Mouse (Mus musculus) kidney, adult 2 months (tissue): ENCODE data around the gene Sct. TPM values are rescaled to one million over a fixed set of nuclear protein-coding genes. Genes with fewer than 3 reads are reported as not detected.

Experiments used
- DNase-seq: peaks from one replicate; pipeline ENCODE4 v3.0.0; 2021
- H3K27ac ChIP-seq: fragments of 200-500 bp; 2 replicates; pipeline ENCODE4 v1.5.1; 2012; ENCODE audit warnings: low read depth, low read length, control low read depth, inconsistent platforms; ENCODE audit not compliant: insufficient read depth
- H3K27me3 ChIP-seq: fragments of 200-500 bp; replicated peaks from 2 replicates; pipeline ENCODE4 v1.6.1; 2012; ENCODE audit warnings: mild to moderate bottlenecking, moderate library complexity, low read length, inconsistent platforms; ENCODE audit not compliant: control insufficient read depth, insufficient read depth
- H3K36me3 ChIP-seq: fragments of 200-500 bp; 2 replicates; pipeline ENCODE4 v1.6.1; 2012; ENCODE audit warnings: mild to moderate bottlenecking, moderate library complexity, low read length, inconsistent platforms; ENCODE audit not compliant: control insufficient read depth, insufficient read depth
- H3K4me1 ChIP-seq: fragments of 200-500 bp; 2 replicates; pipeline ENCODE4 v1.6.1; 2011; ENCODE audit warnings: low read length; ENCODE audit not compliant: control insufficient read depth, insufficient read depth
- H3K4me3 ChIP-seq: fragments of 200-500 bp; 2 replicates; pipeline ENCODE4 v1.5.1; 2011; ENCODE audit warnings: mild to moderate bottlenecking, low read depth, low read length, control low read depth; ENCODE audit not compliant: insufficient read depth
- CTCF ChIP-seq: fragments of 200-500 bp; conservative IDR thresholded peaks from 2 replicates; pipeline ENCODE4 v1.5.1; 2011; ENCODE audit warnings: low read depth, mild to moderate bottlenecking, control low read depth, low read length, moderate library complexity, mixed read lengths; ENCODE audit not compliant: insufficient read depth, insufficient read length
- POLR2A ChIP-seq: fragments of 200-500 bp; IDR thresholded peaks from one replicate; pipeline ENCODE4 v1.6.1; 2011; ENCODE audit warnings: low read depth, low read length, control low read depth
- WGBS: fragments of 180-500 bp; shearing (Covaris S2); methylation state at CpG from one replicate; pipeline ENCODE4 v1.1.7; 2018; 5-methylcytosine and 5-hydroxymethylcytosine counted together
- polyA plus RNA-seq: library from polyadenylated mRNA; depleted of rRNA; stranded (reverse); fragments of >200 nt; gene quantifications from 2 replicates; pipeline ENCODE4 v1.2.3, GENCODE M21; 2012

Sct gene
- polyA plus RNA-seq, 1 experiment, result 2.0 TPM

- 81% methylated on average over 8 of the region's 8 CpGs for WGBS
- peak; percentile 41 for DNase-seq
- H3K27ac ChIP-seq, result no peak overlapping the region
- H3K4me3 ChIP-seq, result no peak overlapping the region
- TF ChIP-seq CTCF, result no peak
- TF ChIP-seq POLR2A, result no peak
- peaks cover 3% of the 10 kb centered on the region; the same call in 1 of the 2 replicates for H3K4me1 ChIP-seq
- H3K36me3 ChIP-seq, result no peaks in the 10 kb centered on the region
- 0 out of 2 replicates have a peak, but pooled peaks cover 2% of the 10 kb centered on the region for H3K27me3 ChIP-seq
Measured at GRCm38 (mm10) chr7:141299175-141299574, 20.2 kb upstream of the Sct start.

GRCm38 (mm10) chr7:141297926-141298650 is 19.2 kb upstream of the Sct start:
- no peak for TF ChIP-seq CTCF
- TF ChIP-seq POLR2A, result no peak
- Histone ChIP-seq H3K4me1 (peaks cover 8% of the 10 kb centered on the region), H3K4me3 (no peak overlapping the region), H3K27ac (no peak overlapping the region), H3K36me3 (no peaks in the 10 kb centered on the region), H3K27me3 (peaks cover 3% of the 10 kb centered on the region; the same call in 1 of the 2 replicates)
- 84% methylated on average over 3 of the region's 3 CpGs for WGBS
- DNase-seq, result no peak

DNA sequence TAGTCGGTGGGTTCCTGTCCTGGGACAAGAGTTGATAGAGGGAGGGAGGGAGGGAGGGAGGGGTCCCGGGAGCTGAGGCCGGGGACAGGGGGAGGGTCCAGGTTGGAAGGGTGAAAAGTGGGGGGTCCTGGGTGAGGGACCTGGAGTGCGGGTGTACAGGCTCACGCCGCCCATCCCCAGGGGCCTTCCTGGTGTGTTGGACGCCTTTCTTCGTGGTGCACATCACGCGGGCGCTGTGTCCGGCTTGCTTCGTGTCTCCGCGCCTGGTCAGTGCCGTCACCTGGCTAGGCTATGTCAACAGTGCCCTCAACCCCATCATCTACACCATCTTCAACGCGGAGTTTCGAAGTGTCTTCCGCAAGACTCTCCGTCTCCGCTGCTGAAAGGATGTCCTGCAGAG is 15.5 kb upstream of the Sct start:
- no peak for DNase-seq
- WGBS, result 10% methylated on average over 22 of the region's 22 CpGs
- H3K4me3 ChIP-seq, result 0 out of 2 replicates have a peak overlapping the region, but pooled peaks have one; percentile 3
- H3K27me3 ChIP-seq, result peaks cover 3% of the 10 kb centered on the region; the same call in 1 of the 2 replicates
- no peak for TF ChIP-seq POLR2A
- TF ChIP-seq CTCF, result no peak
- no peaks in the 10 kb centered on the region for H3K36me3 ChIP-seq
- no peak overlapping the region for H3K27ac ChIP-seq
- peaks cover 5% of the 10 kb centered on the region for H3K4me1 ChIP-seq

GRCm38 (mm10) chr7:141293852-141294471 is 15.0 kb upstream of the Sct start:
- TF ChIP-seq CTCF (peak; percentile 25; the same call in 1 of the 2 replicates), POLR2A (no peak)
- peaks cover 5% of the 10 kb centered on the region for H3K4me1 ChIP-seq
- no peak overlapping the region for H3K27ac ChIP-seq
- H3K4me3 ChIP-seq, result no peak overlapping the region; the same call in 1 of the 2 replicates
- no peaks in the 10 kb centered on the region for H3K36me3 ChIP-seq
- DNase-seq, result peak; percentile 43
- peaks cover 3% of the 10 kb centered on the region; the same call in 1 of the 2 replicates for H3K27me3 ChIP-seq
- WGBS, result under 1% methylated on average over 53 of the region's 53 CpGs

DNA sequence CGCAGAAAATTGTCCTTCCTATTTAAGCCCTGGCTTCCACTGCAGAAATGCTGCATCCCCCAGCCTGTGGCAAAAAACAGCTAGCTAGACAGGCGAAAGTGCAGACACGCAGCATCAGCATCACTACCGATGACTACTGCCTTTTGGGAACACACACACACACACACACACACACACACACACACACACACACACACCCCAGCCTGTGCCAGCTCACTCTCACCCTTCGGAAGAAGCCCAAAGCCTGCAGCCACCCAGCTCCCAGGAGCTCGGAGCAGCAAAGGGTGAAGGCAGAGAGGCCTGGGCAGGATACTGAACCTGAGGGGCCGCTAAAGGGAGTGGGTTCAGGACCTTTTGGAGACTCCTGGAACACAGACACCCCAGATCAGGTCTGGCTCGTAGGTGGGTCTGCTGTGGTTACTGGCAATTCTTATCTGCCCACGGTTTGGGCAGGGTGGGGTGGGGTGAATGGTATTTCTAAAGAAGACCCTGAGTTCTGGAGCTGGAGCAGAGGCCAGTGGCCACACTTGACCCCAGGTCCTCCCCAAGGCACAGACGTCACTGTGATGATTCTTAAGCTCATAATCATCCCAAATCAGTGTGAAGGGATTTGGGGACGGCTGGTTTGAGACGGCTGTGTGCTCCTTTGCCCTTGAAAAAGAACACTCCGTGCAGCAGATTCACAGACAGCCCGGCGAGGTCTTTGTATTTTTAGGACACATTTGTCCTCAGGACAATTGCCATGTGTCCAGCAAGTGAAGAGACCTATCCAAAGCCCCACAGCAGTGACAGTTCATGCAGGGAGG is 13.9 kb upstream of the Sct start:
- Histone ChIP-seq H3K4me1 (peaks cover 5% of the 10 kb centered on the region), H3K36me3 (no peaks in the 10 kb centered on the region), H3K4me3 (no peak overlapping the region), H3K27me3 (peaks cover 3% of the 10 kb centered on the region; the same call in 1 of the 2 replicates), H3K27ac (no peak overlapping the region)
- DNase-seq, result no peak
- 77% methylated on average over 15 of the region's 15 CpGs for WGBS
- TF ChIP-seq POLR2A (no peak), CTCF (no peak)

DNA sequence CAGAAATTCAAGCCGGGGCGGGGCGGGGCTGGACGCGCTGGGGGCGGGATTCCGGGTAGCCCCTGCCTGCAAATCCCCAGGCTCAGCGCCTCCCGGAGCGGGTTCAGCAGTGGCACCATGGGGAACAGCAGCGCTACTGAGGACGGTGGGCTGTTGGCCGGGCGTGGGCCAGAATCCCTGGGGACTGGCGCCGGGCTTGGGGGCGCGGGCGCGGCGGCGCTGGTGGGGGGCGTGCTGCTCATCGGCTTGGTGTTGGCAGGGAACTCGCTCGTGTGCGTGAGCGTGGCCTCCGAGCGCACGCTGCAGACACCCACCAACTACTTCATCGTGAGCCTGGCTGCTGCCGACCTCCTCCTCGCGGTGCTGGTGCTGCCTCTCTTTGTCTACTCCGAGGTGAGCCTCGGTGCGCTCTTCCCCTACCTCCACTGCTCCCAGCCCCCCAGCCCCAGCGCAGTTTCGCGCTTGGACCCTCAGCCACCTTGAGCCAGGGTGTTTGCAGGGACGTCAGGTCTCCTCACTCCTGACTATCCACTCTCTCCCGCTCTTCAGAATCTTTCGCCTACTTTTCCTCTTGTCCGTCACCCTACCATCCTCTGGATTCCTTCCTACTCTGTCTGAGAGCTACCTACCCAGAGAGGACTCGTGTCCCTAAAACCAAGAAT is 13.1 kb upstream of the Sct start, which contains the start of gene Drd4:
Gene Drd4, plus strand, starts transcription at position 86 of the 662 bp plus-strand sequence.
- no peak for DNase-seq
- Histone ChIP-seq H3K27ac (no peak within 1 kb of the TSS), H3K4me1 (peaks cover 5% of the 10 kb centered on the region), H3K36me3 (no peaks in the 10 kb centered on the region), H3K27me3 (peaks cover 3% of the 10 kb centered on the region; the same call in 1 of the 2 replicates), H3K4me3 (no peak within 1 kb of the TSS)
- TF ChIP-seq POLR2A (no peak), CTCF (no peak)
- WGBS, result 12% methylated on average over 46 of the region's 46 CpGs

DNA sequence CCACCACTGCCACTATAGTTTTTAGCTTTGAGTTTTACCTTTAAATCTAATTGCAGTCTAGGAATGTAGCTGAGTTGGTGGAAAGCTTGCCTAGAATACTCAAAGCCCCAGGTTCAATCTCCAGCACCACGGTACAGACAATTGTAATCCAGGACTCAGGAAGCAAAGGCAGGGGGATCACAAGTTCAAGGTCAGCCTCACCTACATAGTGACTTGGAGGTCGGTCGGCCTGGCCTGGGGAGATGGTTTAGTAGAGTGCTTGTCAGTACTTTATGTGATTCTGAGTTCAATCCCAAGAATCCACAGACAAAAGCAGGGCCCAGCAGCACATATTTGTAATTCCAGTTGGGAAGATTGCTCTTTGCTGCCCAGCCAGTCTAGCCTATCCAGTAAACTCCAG is 9.1 kb upstream of the Sct start:
- no peak overlapping the region for H3K27ac ChIP-seq
- H3K4me1 ChIP-seq, result no peaks in the 10 kb centered on the region
- no peaks in the 10 kb centered on the region for H3K36me3 ChIP-seq
- no peak for DNase-seq
- 81% methylated on average over 3 of the region's 3 CpGs for WGBS
- no peaks in the 10 kb centered on the region for H3K27me3 ChIP-seq
- no peak for TF ChIP-seq POLR2A
- TF ChIP-seq CTCF, result no peak
- H3K4me3 ChIP-seq, result no peak overlapping the region
